Mouse (Mus musculus) heart, embryonic 15.5 days (tissue): Measurements from ENCODE around the gene Heatr6. TPM values are rescaled to one million over a fixed set of nuclear protein-coding genes. Genes with fewer than 3 reads are reported as not detected.

Experiments
- ATAC-seq: fragments of 200-750 bp; cut with Nextera tagmentation; replicated peaks from 2 replicates; pipeline ENCODE4 v1.8.0; 2017; ENCODE audit warnings: low read depth, moderate TSS enrichment; ENCODE audit not compliant: insufficient number of reproducible peaks, insufficient read depth, low FRiP score
- H3K27ac ChIP-seq: fragments of 300-500 bp; sonication (generic); 2 replicates; pipeline ENCODE4 v1.5.1; 2015; ENCODE audit warnings: mild to moderate bottlenecking, inconsistent platforms
- H3K27me3 ChIP-seq: fragments of 300-500 bp; sonication (generic); 2 replicates; pipeline ENCODE4 v1.6.1; 2015; ENCODE audit warnings: inconsistent platforms
- H3K36me3 ChIP-seq: fragments of 300-500 bp; sonication (generic); 2 replicates; pipeline ENCODE4 v1.6.1; 2015; ENCODE audit warnings: mild to moderate bottlenecking, inconsistent platforms
- H3K4me1 ChIP-seq: fragments of 300-500 bp; sonication (generic); replicated peaks from 2 replicates; pipeline ENCODE4 v1.6.1; 2015; ENCODE audit warnings: inconsistent platforms
- H3K4me2 ChIP-seq: fragments of 300-500 bp; sonication (generic); 2 replicates; pipeline ENCODE4 v1.6.1; 2015; ENCODE audit warnings: inconsistent platforms, mild to moderate bottlenecking, moderate library complexity
- H3K4me3 ChIP-seq: fragments of 300-500 bp; sonication (generic); 2 replicates; pipeline ENCODE4 v1.5.1; 2015; ENCODE audit warnings: mild to moderate bottlenecking, inconsistent platforms
- H3K9ac ChIP-seq: fragments of 300-500 bp; sonication (generic); 2 replicates; pipeline ENCODE4 v1.6.1; 2015; ENCODE audit warnings: mild to moderate bottlenecking, inconsistent platforms
- H3K9me3 ChIP-seq: fragments of 300-500 bp; sonication (generic); replicated peaks from 2 replicates; pipeline ENCODE4 v1.6.1; 2016; ENCODE audit warnings: inconsistent platforms
- WGBS: fragments of 180-500 bp; shearing (Covaris S2); methylation state at CpG from one replicate; pipeline ENCODE4 v1.1.7; 2015; ENCODE audit warnings: mixed read lengths; 5-methylcytosine and 5-hydroxymethylcytosine counted together
- polyA plus RNA-seq: library from polyadenylated mRNA; unstranded; fragments of >200 nt; fragmentation: Nextera tagmentation; extraction: Ambion mirVana; gene quantifications from 2 replicates; pipeline ENCODE4 v1.2.1, GENCODE M21; 2015

Gene Heatr6
- polyA plus RNA-seq, 1 experiment from 2014 or later: 13.2 TPM

DNA sequence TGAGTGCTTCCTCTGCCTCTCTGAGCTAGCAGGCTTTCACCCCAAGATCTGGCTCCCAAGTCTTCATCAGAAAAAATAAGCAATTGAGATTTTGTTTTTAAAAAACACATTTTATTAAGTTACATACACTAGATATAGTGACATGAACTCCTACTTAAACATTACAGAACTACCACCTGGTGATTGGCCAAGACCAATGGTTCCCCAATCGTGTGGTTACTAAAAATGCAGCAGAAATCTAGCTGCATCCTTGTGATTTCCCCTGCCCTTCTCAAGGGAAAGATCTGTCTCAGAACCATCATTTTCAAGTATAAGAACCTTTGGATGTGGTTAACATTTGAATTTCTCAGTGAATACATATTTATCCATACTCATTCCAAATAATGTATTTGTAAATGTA, 19.3 kb upstream of the Heatr6 start:
- no peaks in the 10 kb centered on the region for H3K4me1 ChIP-seq
- 78% methylated on average over 1 of the region's 1 CpGs for WGBS
- H3K4me3 ChIP-seq: no peak overlapping the region
- H3K27me3 ChIP-seq: no peaks in the 10 kb centered on the region
- no peak overlapping the region for H3K27ac ChIP-seq
- no peaks in the 10 kb centered on the region for H3K36me3 ChIP-seq
- H3K4me2 ChIP-seq: no peak overlapping the region
- H3K9me3 ChIP-seq: no peaks in the 10 kb centered on the region
- H3K9ac ChIP-seq: no peak overlapping the region
- no peak for ATAC-seq

- Histone ChIP-seq H3K36me3 (no peaks in the 10 kb centered on the region), H3K27me3 (peaks cover 3% of the 10 kb centered on the region; the same call in 1 of the 2 replicates), H3K4me2 (no peak overlapping the region), H3K27ac (no peak overlapping the region), H3K4me1 (no peaks in the 10 kb centered on the region), H3K4me3 (no peak overlapping the region), H3K9ac (no peak overlapping the region), H3K9me3 (no peaks in the 10 kb centered on the region)
- no peak for ATAC-seq
- WGBS: 68% methylated on average over 2 of the region's 2 CpGs
Measured at GRCm38 (mm10) chr11:83735881-83736280, 17.6 kb upstream of the Heatr6 start.

- 72% methylated on average over 3 of the region's 3 CpGs for WGBS
- no peak overlapping the region for H3K9ac ChIP-seq
- H3K4me3 ChIP-seq: no peak overlapping the region
Measured at GRCm38 (mm10) chr11:83737109-83737558, 16.4 kb upstream of the Heatr6 start.

DNA sequence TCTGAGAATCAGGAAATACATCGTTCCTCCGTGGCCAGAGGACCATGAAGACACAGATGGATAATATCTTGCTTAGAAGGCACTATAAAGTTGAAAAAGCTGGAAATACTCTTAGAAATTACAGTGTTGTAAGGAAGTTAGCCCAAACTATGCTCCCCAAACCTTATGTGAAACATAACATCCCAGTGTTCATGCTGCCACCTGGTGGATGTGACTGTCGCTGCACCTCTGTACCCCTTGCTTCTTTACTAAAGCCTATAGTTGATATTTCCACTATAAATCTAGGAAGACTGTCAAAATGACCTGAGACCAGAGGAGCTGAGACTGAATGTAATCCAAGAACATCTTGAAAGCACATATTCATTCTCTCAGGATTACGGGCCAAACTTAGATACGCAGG, 14.3 kb upstream of the Heatr6 start:
- no peaks in the 10 kb centered on the region for H3K36me3 ChIP-seq
- peaks cover 22% of the 10 kb centered on the region for H3K27me3 ChIP-seq
- no peak for ATAC-seq
- H3K9me3 ChIP-seq: no peaks in the 10 kb centered on the region
- H3K4me3 ChIP-seq: no peak overlapping the region
- no peak overlapping the region for H3K9ac ChIP-seq
- H3K4me1 ChIP-seq: no peaks in the 10 kb centered on the region
- H3K4me2 ChIP-seq: no peak overlapping the region
- WGBS: 19% methylated on average over 5 of the region's 5 CpGs
- H3K27ac ChIP-seq: no peak overlapping the region

More at GRCm38 (mm10) chr11:83737109-83737558, 16.4 kb upstream of the Heatr6 start:
- Histone ChIP-seq H3K4me1 (no peaks in the 10 kb centered on the region), H3K27me3 (peaks cover 12% of the 10 kb centered on the region), H3K9me3 (no peaks in the 10 kb centered on the region), H3K36me3 (no peaks in the 10 kb centered on the region), H3K27ac (no peak overlapping the region), H3K4me2 (no peak overlapping the region)
- no peak for ATAC-seq

GRCm38 (mm10) chr11:83740443-83740991, 13.0 kb upstream of the Heatr6 start:
- Histone ChIP-seq H3K4me2 (no peak overlapping the region), H3K4me3 (no peak overlapping the region), H3K9ac (no peak overlapping the region), H3K9me3 (no peaks in the 10 kb centered on the region), H3K36me3 (no peaks in the 10 kb centered on the region), H3K4me1 (no peaks in the 10 kb centered on the region), H3K27me3 (peaks cover 27% of the 10 kb centered on the region), H3K27ac (no peak overlapping the region)
- WGBS: 70% methylated on average over 4 of the region's 4 CpGs
- no peak for ATAC-seq

GRCm38 (mm10) chr11:83741841-83742240, 11.7 kb upstream of the Heatr6 start:
- no peak overlapping the region for H3K9ac ChIP-seq
- 54% methylated on average over 5 of the region's 5 CpGs for WGBS
- no peak for ATAC-seq
- H3K36me3 ChIP-seq: no peaks in the 10 kb centered on the region
- H3K4me2 ChIP-seq: no peak overlapping the region
- H3K27me3 ChIP-seq: peaks cover 36% of the 10 kb centered on the region
- H3K9me3 ChIP-seq: no peaks in the 10 kb centered on the region
- no peak overlapping the region for H3K4me3 ChIP-seq
- H3K27ac ChIP-seq: no peak overlapping the region
- H3K4me1 ChIP-seq: no peaks in the 10 kb centered on the region

- no peaks in the 10 kb centered on the region for H3K36me3 ChIP-seq
- no peak overlapping the region for H3K4me2 ChIP-seq
- no peak overlapping the region for H3K27ac ChIP-seq
- H3K9me3 ChIP-seq: no peaks in the 10 kb centered on the region
- H3K4me1 ChIP-seq: no peaks in the 10 kb centered on the region
- no peak overlapping the region for H3K9ac ChIP-seq
- WGBS: 59% methylated on average over 9 of the region's 9 CpGs
- H3K27me3 ChIP-seq: peaks cover 46% of the 10 kb centered on the region
- ATAC-seq: no peak
- H3K4me3 ChIP-seq: no peak overlapping the region
Measured at GRCm38 (mm10) chr11:83742731-83743355, 10.7 kb upstream of the Heatr6 start.

DNA sequence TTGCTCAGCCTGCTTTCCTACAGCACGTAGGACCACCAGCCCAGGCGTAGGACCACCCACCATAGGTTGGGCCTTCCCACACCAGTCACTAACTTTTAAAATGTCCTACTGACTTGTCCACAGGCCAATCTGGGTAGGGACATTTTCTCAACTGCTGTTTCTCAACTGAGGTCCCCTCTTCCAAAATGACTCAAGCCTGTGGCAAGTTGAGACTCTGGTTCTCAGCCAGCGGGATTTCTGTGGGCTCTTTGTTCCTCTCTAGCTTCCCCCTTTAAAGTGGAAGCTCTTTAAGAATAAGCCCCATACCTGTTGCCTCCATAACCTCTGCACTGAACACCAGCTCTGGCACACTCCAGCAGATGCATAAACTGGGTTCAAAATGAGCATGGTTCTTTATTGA, 10.0 kb upstream of the Heatr6 start:
- Histone ChIP-seq H3K9ac (no peak overlapping the region), H3K4me2 (no peak overlapping the region), H3K4me3 (no peak overlapping the region), H3K4me1 (no peaks in the 10 kb centered on the region), H3K9me3 (no peaks in the 10 kb centered on the region), H3K36me3 (no peaks in the 10 kb centered on the region), H3K27ac (no peak overlapping the region), H3K27me3 (peaks cover 53% of the 10 kb centered on the region)
- 80% methylated on average over 3 of the region's 3 CpGs for WGBS
- no peak for ATAC-seq

- H3K27ac ChIP-seq: no peak overlapping the region
- ATAC-seq: no peak
- no peak overlapping the region for H3K9ac ChIP-seq
- no peak overlapping the region for H3K4me3 ChIP-seq
- H3K9me3 ChIP-seq: no peaks in the 10 kb centered on the region
- no peak overlapping the region for H3K4me2 ChIP-seq
- no peaks in the 10 kb centered on the region for H3K36me3 ChIP-seq
- H3K4me1 ChIP-seq: no peaks in the 10 kb centered on the region
- H3K27me3 ChIP-seq: peaks cover 61% of the 10 kb centered on the region
- 47% methylated on average over 4 of the region's 4 CpGs for WGBS
Measured at GRCm38 (mm10) chr11:83746152-83746551, 7.3 kb upstream of the Heatr6 start.

DNA sequence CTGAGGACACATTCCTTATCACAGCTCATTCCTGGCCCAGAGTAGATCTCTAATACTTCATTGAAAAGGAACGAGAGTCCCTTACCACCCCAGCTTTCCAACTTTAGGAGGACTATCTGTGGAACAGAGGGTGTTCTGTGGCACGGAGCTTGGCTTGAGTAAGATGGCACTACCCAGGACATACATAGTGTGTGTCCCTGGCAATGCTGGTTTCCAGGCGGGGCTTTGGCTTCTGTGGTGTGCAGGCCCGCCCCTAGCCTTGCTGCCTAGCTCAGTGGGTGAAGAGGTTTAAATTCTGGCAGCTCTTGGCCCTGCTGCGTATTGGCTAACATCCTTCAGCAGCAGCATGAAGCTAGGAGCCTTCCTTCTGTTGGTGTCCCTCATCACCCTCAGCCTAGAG, 6.8 kb upstream of the Heatr6 start, which contains the start of gene Wfdc21:
Gene Wfdc21, plus strand, starts transcription at position 260 of the 400 bp plus-strand sequence.
- peaks cover 62% of the 10 kb centered on the region for H3K27me3 ChIP-seq
- H3K4me2 ChIP-seq: no peak within 1 kb of the TSS

GRCm38 (mm10) chr11:83747376-83748265, 5.9 kb upstream of the Heatr6 start:
- no peak for ATAC-seq
- Histone ChIP-seq H3K36me3 (no peaks in the 10 kb centered on the region), H3K27ac (no peak overlapping the region), H3K4me1 (no peaks in the 10 kb centered on the region), H3K4me3 (no peak overlapping the region), H3K4me2 (no peak overlapping the region), H3K9me3 (no peaks in the 10 kb centered on the region), H3K27me3 (peaks cover 65% of the 10 kb centered on the region), H3K9ac (no peak overlapping the region)
- WGBS: 59% methylated on average over 6 of the region's 6 CpGs

More for the DNA sequence above, 6.8 kb upstream of the Heatr6 start, which contains the start of gene Wfdc21:
- H3K36me3 ChIP-seq: no peaks in the 10 kb centered on the region
- H3K9me3 ChIP-seq: no peaks in the 10 kb centered on the region
- H3K27ac ChIP-seq: no peak within 1 kb of the TSS
- H3K9ac ChIP-seq: no peak within 1 kb of the TSS
- WGBS: 57% methylated on average over 5 of the region's 5 CpGs
- ATAC-seq: no peak
- no peak within 1 kb of the TSS for H3K4me3 ChIP-seq
- H3K4me1 ChIP-seq: no peaks in the 10 kb centered on the region
